Mouse (Mus musculus) cortical plate, adult 2 months (tissue): Measurements from ENCODE around the gene Kcnj14.

ENCODE experiments used
- CTCF ChIP-seq: fragments of 200-500 bp; IDR thresholded peaks from 2 replicates; pipeline ENCODE4 v1.5.1; 2011; ENCODE audit warnings: mild to moderate bottlenecking, control low read depth, low read length; ENCODE audit not compliant: insufficient read depth; ENCODE audit errors: extremely low read depth
- POLR2A ChIP-seq: fragments of 200-500 bp; IDR thresholded peaks from 2 replicates; pipeline ENCODE4 v1.6.1; 2011; ENCODE audit warnings: mild to moderate bottlenecking, low read length, control low read depth; ENCODE audit not compliant: insufficient read depth; ENCODE audit errors: extremely low read depth

DNA sequence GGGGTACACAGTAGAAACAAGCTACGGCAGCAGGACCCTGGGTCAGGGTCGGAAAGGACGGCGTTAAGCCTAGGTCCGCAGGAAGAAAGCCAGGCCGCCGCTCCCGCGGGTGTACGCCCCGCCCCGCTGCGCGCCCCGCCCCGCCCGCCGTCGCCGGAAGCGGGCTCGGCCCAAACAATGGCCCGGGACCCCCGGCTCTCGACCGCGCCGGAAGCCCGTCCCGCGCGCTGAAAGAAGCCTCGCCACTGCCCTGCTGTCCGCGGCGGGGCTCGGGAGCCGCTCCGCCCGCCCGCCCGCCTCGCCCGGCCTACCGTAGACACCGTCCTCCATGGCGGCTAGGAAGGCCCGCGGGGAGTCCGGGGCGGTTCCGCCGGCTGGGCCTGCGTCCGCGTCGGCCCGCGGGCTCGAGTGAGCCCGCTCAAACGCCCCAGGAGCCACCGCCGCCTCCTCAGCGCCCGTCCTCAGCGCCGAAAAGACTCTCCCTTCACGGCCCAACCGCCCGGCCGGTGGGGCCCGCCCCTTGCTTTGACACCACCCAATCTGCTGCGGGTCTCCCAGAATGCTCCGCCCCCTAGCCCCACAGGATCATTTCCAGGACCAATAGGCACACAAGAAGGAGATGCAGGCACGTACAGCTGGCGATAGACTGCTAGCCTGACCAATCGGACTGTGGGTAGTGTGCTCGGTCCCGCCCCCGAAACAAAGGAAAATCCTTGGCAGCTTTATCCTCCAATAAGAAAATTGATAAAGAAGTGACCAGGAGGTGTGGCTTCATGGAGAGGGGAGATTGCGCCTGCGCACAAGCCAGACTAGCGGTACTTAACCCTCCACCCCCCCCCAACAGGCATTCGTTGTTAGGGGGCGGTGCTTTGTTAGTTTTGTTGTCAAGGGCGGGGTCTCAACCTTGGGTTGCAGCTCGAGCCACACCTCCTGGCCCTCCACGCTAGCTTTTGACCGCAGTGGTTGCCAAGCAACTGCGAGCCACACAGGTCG, 10.5 kb downstream of the Kcnj14 start, which contains the start of gene Cyth2:
- peak; percentile 63 for TF ChIP-seq POLR2A
- TF ChIP-seq CTCF: no peak
